Mouse (Mus musculus) hindbrain, embryonic 11.5 days (tissue): ENCODE results near the gene Sgsm3. TPM values are rescaled to one million over a fixed set of nuclear protein-coding genes. Genes with fewer than 3 reads are reported as not detected.

ENCODE experiments used
- ATAC-seq: fragments of 200-750 bp; cut with Nextera tagmentation; 2 replicates; pipeline ENCODE4 v1.8.0; 2017; ENCODE audit warnings: mild to moderate bottlenecking, moderate TSS enrichment, moderate library complexity; ENCODE audit not compliant: low FRiP score
- DNase-seq: peaks from one replicate; pipeline ENCODE4 v3.0.0-alpha.2; 2015; ENCODE audit warnings: low spot score
- H3K27ac ChIP-seq: fragments of 300-500 bp; sonication (generic); 2 replicates; pipeline ENCODE4 v1.5.1; 2014; ENCODE audit warnings: mild to moderate bottlenecking, low read depth, low read length
- H3K27me3 ChIP-seq: fragments of 300-500 bp; sonication (generic); 2 replicates; pipeline ENCODE4 v1.6.1; 2014; ENCODE audit warnings: mild to moderate bottlenecking, low read length, moderate library complexity, mixed read lengths; ENCODE audit not compliant: control insufficient read depth, insufficient read depth
- H3K36me3 ChIP-seq: fragments of 300-500 bp; sonication (generic); 2 replicates; pipeline ENCODE4 v1.6.1; 2014; ENCODE audit warnings: mild to moderate bottlenecking, low read length, moderate library complexity, mixed read lengths; ENCODE audit not compliant: control insufficient read depth, insufficient read depth
- H3K4me1 ChIP-seq: fragments of 300-500 bp; sonication (generic); replicated peaks from 2 replicates; pipeline ENCODE4 v1.6.1; 2014; ENCODE audit warnings: low read length, mixed read lengths; ENCODE audit not compliant: control insufficient read depth, insufficient read depth
- H3K4me2 ChIP-seq: fragments of 300-500 bp; sonication (generic); replicated peaks from 2 replicates; pipeline ENCODE4 v1.6.1; 2014; ENCODE audit warnings: mild to moderate bottlenecking, low read depth, low read length
- H3K4me3 ChIP-seq: fragments of 300-500 bp; sonication (generic); 2 replicates; pipeline ENCODE4 v1.5.1; 2014; ENCODE audit warnings: low read depth, low read length
- H3K9ac ChIP-seq: fragments of 300-500 bp; sonication (generic); 2 replicates; pipeline ENCODE4 v1.6.1; 2014; ENCODE audit warnings: low read depth, low read length
- H3K9me3 ChIP-seq: fragments of 300-500 bp; sonication (generic); 2 replicates; pipeline ENCODE4 v1.6.1; 2016; ENCODE audit warnings: low read length; ENCODE audit not compliant: control insufficient read depth
- WGBS: fragments of 180-500 bp; shearing (Covaris S2); extraction: QIAGEN DNeasy Blood & Tissue Kit; methylation state at CpG from one replicate; pipeline ENCODE4 v1.1.7; 2014; 5-methylcytosine and 5-hydroxymethylcytosine counted together
- polyA plus RNA-seq: library from polyadenylated mRNA; unstranded; fragments of >200 nt; fragmentation: Nextera tagmentation; extraction: Ambion mirVana; gene quantifications from 2 replicates; pipeline ENCODE4 v1.2.1, GENCODE M21; 2014

The Sgsm3 gene
- polyA plus RNA-seq, 1 experiment from 2014 or later = 17.4 TPM

GRCm38 (mm10) chr15:81052491-81052890 is 74.9 kb downstream of the Sgsm3 start:
- Histone ChIP-seq H3K4me1 (no peaks in the 10 kb centered on the region), H3K36me3 (no peaks in the 10 kb centered on the region), H3K9me3 (no peaks in the 10 kb centered on the region), H3K27ac (no peak overlapping the region), H3K4me3 (no peak overlapping the region), H3K27me3 (no peaks in the 10 kb centered on the region), H3K4me2 (no peak overlapping the region), H3K9ac (no peak overlapping the region)
- WGBS = 91% methylated on average over 5 of the region's 5 CpGs
- no peak for DNase-seq
- ATAC-seq = no peak

- Histone ChIP-seq H3K9ac (no peak overlapping the region), H3K27me3 (no peaks in the 10 kb centered on the region), H3K9me3 (no peaks in the 10 kb centered on the region), H3K27ac (no peak overlapping the region), H3K4me2 (no peak overlapping the region), H3K4me1 (no peaks in the 10 kb centered on the region), H3K36me3 (no peaks in the 10 kb centered on the region), H3K4me3 (no peak overlapping the region)
- ATAC-seq (no peak), DNase-seq (no peak)
- 90% methylated on average over 2 of the region's 2 CpGs for WGBS
Measured at GRCm38 (mm10) chr15:81055488-81055887, 77.9 kb downstream of the Sgsm3 start.

- WGBS = 95% methylated on average over 5 of the region's 5 CpGs
- no peaks in the 10 kb centered on the region for H3K9me3 ChIP-seq
- H3K9ac ChIP-seq = no peak overlapping the region
- ATAC-seq (no peak), DNase-seq (no peak)
- no peak overlapping the region for H3K27ac ChIP-seq
- H3K4me3 ChIP-seq = no peak overlapping the region
- H3K4me1 ChIP-seq = peaks cover 7% of the 10 kb centered on the region; the same call in 1 of the 2 replicates
- no peaks in the 10 kb centered on the region for H3K36me3 ChIP-seq
- H3K4me2 ChIP-seq = no peak overlapping the region
- no peaks in the 10 kb centered on the region for H3K27me3 ChIP-seq
Measured at GRCm38 (mm10) chr15:81057736-81058135, 80.2 kb downstream of the Sgsm3 start.

- no peak overlapping the region for H3K4me3 ChIP-seq
- no peak overlapping the region for H3K9ac ChIP-seq
- H3K9me3 ChIP-seq = no peaks in the 10 kb centered on the region
- no peak overlapping the region for H3K4me2 ChIP-seq
- DNase-seq = no peak
- peaks cover 8% of the 10 kb centered on the region; the same call in 1 of the 2 replicates for H3K4me1 ChIP-seq
- ATAC-seq = no peak
- H3K36me3 ChIP-seq = no peaks in the 10 kb centered on the region
- H3K27me3 ChIP-seq = no peaks in the 10 kb centered on the region
- H3K27ac ChIP-seq = no peak overlapping the region
- WGBS = 93% methylated on average over 2 of the region's 2 CpGs
Measured at GRCm38 (mm10) chr15:81060975-81061374, 83.4 kb downstream of the Sgsm3 start.

Other genes with a start within 250 kb of the Sgsm3 start
- gene Adsl, start 29.3 kb upstream of the Sgsm3 start, polyA plus RNA-seq = 153 and 165 TPM in 2 replicates
- 19.6 and 31.9 TPM in 2 replicates for gene Mrtfa, start 213.0 kb downstream of the Sgsm3 start, polyA plus RNA-seq